Comparison of ENCODE assay signal across 8 mouse cellular contexts in genomic region chr1:132853312-132853711, GRCm38 (mm10). TPM values are rescaled to one million over a fixed set of nuclear protein-coding genes. Genes with fewer than 3 reads are reported as not detected.
DNase-seq lines count a peak whose midpoint lies in the region; ATAC-seq lines count a peak whose summit lies in the region.
"Had no signal": no experiment of that assay in that cellular context is flagged by ENCODE, and none has a peak within 500 bp of the region (broad histone marks: within the 10 kb centered on the region; RNA-seq: fewer than 3 reads in every experiment).

No protein-coding gene starts in this region.

- ATAC-seq in lung, embryonic 16.5 days (ENCODE audit: low read depth), result peak; percentile 76

- intact Hi-C loops in left cerebral cortex, postnatal 14 days (cut with DNase I), result no loop called here

- H3K4me3 ChIP-seq in lung, embryonic 16.5 days (ENCODE audit: low read length), result no peak overlapping the region
- H3K4me3 ChIP-seq: megakaryocyte, embryonic 14.5 days had no signal

- peaks cover under 1% of the 10 kb centered on the region; the same call in 1 of the 2 replicates for H3K9me3 ChIP-seq in lung, embryonic 16.5 days (ENCODE audit: control insufficient read depth, low read length)

- no peak overlapping the region for H3K27ac ChIP-seq in lung, embryonic 16.5 days (ENCODE audit: low read length)

- no peak overlapping the region for H3K4me2 ChIP-seq in lung, embryonic 16.5 days (ENCODE audit: low read depth, low read length)

- 18% methylated on average over 8 of the region's 8 CpGs for WGBS in lung, embryonic 16.5 days

- H3K36me3 ChIP-seq in lung, embryonic 16.5 days (ENCODE audit: control insufficient read depth, insufficient read depth, low read length), result no peaks in the 10 kb centered on the region

- no peaks in the 10 kb centered on the region; the same call in none of the 2 replicates for H3K4me1 ChIP-seq in lung, embryonic 16.5 days (replicated peaks; ENCODE audit: control insufficient read depth, insufficient read depth, low read length)
- H3K4me1 ChIP-seq: megakaryocyte, embryonic 14.5 days had no signal

- no peak for DNase-seq in lung, adult 18-20 months
- DNase-seq in heart, adult 18-20 months, result peak; percentile 42 to 65
- peak; percentile 45 to 68 for DNase-seq in left cerebral cortex, postnatal 14 days (ENCODE audit: low spot score in 2 of 2)
- DNase-seq in right cerebral cortex, postnatal 36 days (ENCODE audit: low spot score in 2 of 2), result peak; percentile 45 to 51
- DNase-seq in ovary, postnatal 36 days (ENCODE audit: low spot score), result no peak
- DNase-seq in cerebellum, postnatal 4 days (ENCODE audit: low spot score in 2 of 2), result no peak

- no peak overlapping the region for H3K9ac ChIP-seq in lung, embryonic 16.5 days (ENCODE audit: low read length)

- H3K27me3 ChIP-seq in lung, embryonic 16.5 days (ENCODE audit: control insufficient read depth, insufficient read depth, low read depth, low read length), result no peaks in the 10 kb centered on the region

RNA-seq across cellular contexts. Expression of gene Lrrn2, which starts 26.8 kb away (rescaled TPM):
- polyA plus RNA-seq in lung, embryonic 16.5 days (2015; fragmentation: Nextera tagmentation; extraction: Ambion mirVana), result 2.7 and 3.3 TPM in 2 replicates
- total RNA-seq in heart, adult 18-20 months (2021), result 1 to 10 TPM; 3.8 to 4.2 TPM
- 100 to 1,000 TPM in 1 of 2 experiments, 10 to 100 TPM in 1; 96.6 to 112 TPM for total RNA-seq in left cerebral cortex, postnatal 14 days (2021)

Comparison
In these comparisons a context has a peak if more than half of its experiments do, and no peak if none do; other contexts are left out.
1. DNase-seq: peak in heart, adult 18-20 months (2 of 2), left cerebral cortex, postnatal 14 days (2 of 2) and right cerebral cortex, postnatal 36 days (2 of 2); none in lung, adult 18-20 months (0 of 2), ovary, postnatal 36 days (single experiment) and cerebellum, postnatal 4 days (0 of 2).
2. RNA of gene Lrrn2, which starts 26.8 kb away (total RNA-seq): 96.6 to 112 TPM in left cerebral cortex, postnatal 14 days; 3.8 to 4.2 TPM in heart, adult 18-20 months; every median in the first group is over 10 times any median in the second.